Mouse (Mus musculus) lung, embryonic 14.5 days (tissue): ENCODE data around the gene Retreg1. TPM values are rescaled to one million over a fixed set of nuclear protein-coding genes. Genes with fewer than 3 reads are reported as not detected.

Source experiments
- ATAC-seq: fragments of 200-750 bp; cut with Nextera tagmentation; 2 replicates; pipeline ENCODE4 v1.8.0; 2017; ENCODE audit warnings: mild to moderate bottlenecking, moderate TSS enrichment, moderate library complexity; ENCODE audit not compliant: insufficient read depth
- DNase-seq: peaks from one replicate; pipeline ENCODE4 v3.0.0-alpha.2; 2015
- H3K27ac ChIP-seq: fragments of 300-500 bp; sonication (generic); 2 replicates; pipeline ENCODE4 v1.5.1; 2014; ENCODE audit warnings: low read depth, mild to moderate bottlenecking, moderate library complexity
- H3K27me3 ChIP-seq: fragments of 300-500 bp; sonication (generic); 2 replicates; pipeline ENCODE4 v1.6.1; 2014; ENCODE audit warnings: low read length, control low read depth; ENCODE audit not compliant: insufficient read depth
- H3K36me3 ChIP-seq: fragments of 300-500 bp; sonication (generic); 2 replicates; pipeline ENCODE4 v1.6.1; 2014; ENCODE audit warnings: control low read depth; ENCODE audit not compliant: insufficient read depth
- H3K4me1 ChIP-seq: fragments of 300-500 bp; sonication (generic); 2 replicates; pipeline ENCODE4 v1.6.1; 2014; ENCODE audit warnings: antibody characterized with exemption, control low read depth; ENCODE audit not compliant: insufficient read depth
- H3K4me2 ChIP-seq: fragments of 300-500 bp; sonication (generic); 2 replicates; pipeline ENCODE4 v1.6.1; 2014; ENCODE audit warnings: mild to moderate bottlenecking
- H3K4me3 ChIP-seq: fragments of 300-500 bp; sonication (generic); 2 replicates; pipeline ENCODE4 v1.5.1; 2014; ENCODE audit warnings: low read depth, low read length
- H3K9ac ChIP-seq: fragments of 300-500 bp; sonication (generic); 2 replicates; pipeline ENCODE4 v1.6.1; 2014
- H3K9me3 ChIP-seq: fragments of 300-500 bp; sonication (generic); 2 replicates; pipeline ENCODE4 v1.6.1; 2016; ENCODE audit warnings: low read depth, low read length, control low read depth
- CTCF ChIP-seq: IDR thresholded peaks from 2 replicates; pipeline ENCODE4 v1.5.1; 2016; ENCODE audit warnings: antibody characterized with exemption, low read depth
- WGBS: fragments of 180-500 bp; shearing (Covaris S2); extraction: QIAGEN DNeasy Blood & Tissue Kit; methylation state at CpG from one replicate; pipeline ENCODE4 v1.1.7; 2014; 5-methylcytosine and 5-hydroxymethylcytosine counted together
- polyA plus RNA-seq: library from polyadenylated mRNA; unstranded; fragments of >200 nt; fragmentation: Nextera tagmentation; extraction: Ambion mirVana; gene quantifications from 2 replicates; pipeline ENCODE4 v1.2.1, GENCODE M21; 2014

Gene Retreg1
- polyA plus RNA-seq, 1 experiment from 2014 or later, result 5.0 TPM

DNA sequence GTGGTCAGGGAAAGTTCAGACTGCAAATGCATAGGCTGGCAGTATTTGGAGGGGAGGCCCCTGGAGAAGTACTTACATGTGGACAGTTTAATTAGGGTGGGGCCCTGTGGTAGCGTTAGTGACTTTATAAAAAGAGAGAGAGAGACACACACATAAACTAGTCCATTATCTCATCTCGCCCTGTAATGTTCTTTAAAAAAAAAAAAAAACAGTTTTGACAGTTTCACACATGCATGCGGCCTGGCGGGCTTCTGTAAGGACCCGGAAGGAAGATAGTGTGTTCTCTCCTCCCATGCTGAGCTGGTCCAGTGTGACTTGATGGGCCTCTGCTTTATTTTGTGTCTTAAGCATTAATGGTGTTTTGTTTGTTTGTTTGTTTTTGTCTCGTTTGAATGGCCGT is 95.5 kb downstream of the Retreg1 start:
- no peak overlapping the region for H3K4me3 ChIP-seq
- H3K4me1 ChIP-seq, result 0 out of 2 replicates have a peak, but pooled peaks cover 4% of the 10 kb centered on the region
- DNase-seq (no peak), ATAC-seq (no peak)
- no peak overlapping the region for H3K27ac ChIP-seq
- no peak for TF ChIP-seq CTCF
- 78% methylated on average over 7 of the region's 7 CpGs for WGBS
- H3K9ac ChIP-seq, result no peak overlapping the region
- H3K9me3 ChIP-seq, result no peaks in the 10 kb centered on the region
- no peak overlapping the region for H3K4me2 ChIP-seq
- no peaks in the 10 kb centered on the region for H3K36me3 ChIP-seq
- H3K27me3 ChIP-seq, result no peaks in the 10 kb centered on the region

DNA sequence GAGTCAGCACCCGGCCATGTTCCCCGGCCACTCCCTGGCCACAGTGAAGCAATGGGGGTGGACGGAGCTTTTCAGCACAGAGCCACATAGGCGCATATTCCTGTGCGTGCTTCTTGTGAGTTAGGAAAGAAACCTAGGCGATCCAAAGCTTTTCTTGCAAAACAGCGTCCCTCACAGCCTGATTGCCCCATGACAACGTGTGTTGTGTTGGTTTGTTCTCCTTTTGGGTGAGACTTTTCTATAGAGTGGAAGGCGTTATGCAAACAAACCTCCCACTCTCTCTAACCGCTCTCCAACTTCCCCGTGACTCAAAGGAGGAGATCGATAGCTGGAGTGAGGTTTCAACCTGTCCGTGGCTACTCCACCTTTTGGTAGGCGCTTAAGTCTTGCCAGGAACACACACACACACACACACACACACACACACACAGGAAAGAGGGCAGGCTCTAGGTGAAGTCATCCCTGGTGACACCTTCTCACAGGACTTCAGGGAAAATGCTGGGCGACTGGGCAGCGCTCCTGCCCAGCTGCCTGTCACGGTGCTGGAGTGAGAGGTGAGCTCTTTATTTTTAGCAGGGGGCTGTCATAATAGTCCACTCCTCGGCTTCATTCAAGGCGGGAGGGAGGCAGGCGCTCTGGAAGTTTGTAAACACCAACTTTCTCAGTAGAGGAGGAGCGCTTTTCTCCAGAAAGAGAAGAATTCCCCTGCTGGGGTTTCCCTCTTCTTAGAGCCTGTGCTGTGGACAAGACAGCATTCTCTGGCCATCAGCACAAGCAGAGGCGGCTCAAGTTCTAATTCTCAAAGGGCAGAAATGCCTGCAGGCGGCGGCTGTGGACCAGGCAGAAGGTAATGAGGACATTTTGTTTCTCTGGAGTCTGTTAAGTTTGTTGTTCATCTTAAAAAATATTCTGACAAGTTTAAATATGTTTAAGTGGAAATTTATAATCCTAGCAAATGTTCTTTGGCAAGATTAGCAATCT is 97.7 kb downstream of the Retreg1 start:
- no peaks in the 10 kb centered on the region for H3K27me3 ChIP-seq
- H3K4me3 ChIP-seq, result peak overlapping the region; percentile 15; the same call in 1 of the 2 replicates
- peak overlapping the region; percentile 34 for H3K9ac ChIP-seq
- no peaks in the 10 kb centered on the region for H3K9me3 ChIP-seq
- no peaks in the 10 kb centered on the region for H3K36me3 ChIP-seq
- ATAC-seq, result peak; percentile 69; the same call in 1 of the 2 replicates
- no peak for TF ChIP-seq CTCF
- no peak overlapping the region for H3K27ac ChIP-seq
- H3K4me1 ChIP-seq, result 0 out of 2 replicates have a peak, but pooled peaks cover 4% of the 10 kb centered on the region
- peak; percentile 35 for DNase-seq
- peak overlapping the region; percentile 52 for H3K4me2 ChIP-seq
- WGBS, result 22% methylated on average over 24 of the region's 24 CpGs

DNA sequence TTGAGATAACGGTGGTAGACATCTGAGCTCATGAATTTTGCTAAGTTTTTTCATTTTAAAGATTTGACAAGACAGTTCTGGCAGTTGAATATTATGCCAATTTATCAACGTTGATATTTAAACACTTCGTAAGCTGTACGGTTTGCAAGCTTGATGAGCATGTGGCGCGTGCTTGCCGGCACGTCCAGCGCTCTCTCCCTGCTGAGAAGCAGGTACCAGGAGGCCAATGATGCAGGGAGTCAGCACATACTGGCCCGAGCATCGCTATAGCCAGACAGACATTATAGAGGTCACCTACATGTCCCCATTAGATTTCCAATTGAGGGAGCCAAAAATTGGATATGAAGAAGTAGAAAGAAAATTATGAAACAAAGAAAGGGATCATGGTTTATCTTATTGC is 98.5 kb downstream of the Retreg1 start:
- Histone ChIP-seq H3K27me3 (no peaks in the 10 kb centered on the region), H3K9ac (no peak overlapping the region), H3K4me2 (no peak overlapping the region), H3K4me1 (0 out of 2 replicates have a peak, but pooled peaks cover 4% of the 10 kb centered on the region), H3K27ac (no peak overlapping the region), H3K4me3 (no peak overlapping the region), H3K9me3 (no peaks in the 10 kb centered on the region), H3K36me3 (no peaks in the 10 kb centered on the region)
- 56% methylated on average over 11 of the region's 11 CpGs for WGBS
- no peak for TF ChIP-seq CTCF
- DNase-seq (no peak), ATAC-seq (no peak)

DNA sequence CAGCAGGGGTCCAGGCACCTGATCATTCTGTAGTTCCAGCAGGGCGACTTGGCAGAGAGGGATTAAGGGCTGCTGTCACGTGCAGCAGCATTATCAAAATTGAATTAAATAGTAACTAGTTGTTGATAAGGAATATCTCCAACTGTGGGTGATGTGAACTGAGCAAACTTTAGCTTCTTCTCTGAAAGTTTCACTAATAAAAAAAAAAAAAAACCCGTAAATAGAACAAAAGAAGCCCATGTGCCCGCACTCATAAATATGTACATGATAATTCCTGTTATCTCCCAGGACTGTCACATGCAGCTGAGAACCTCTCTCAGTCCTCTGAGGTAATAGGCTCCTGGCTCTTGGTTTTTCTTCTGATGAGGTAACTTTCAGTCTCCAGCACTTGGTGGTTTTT is 99.4 kb downstream of the Retreg1 start:
- no peak for ATAC-seq
- no peak for TF ChIP-seq CTCF
- H3K4me2 ChIP-seq, result no peak overlapping the region

DNA sequence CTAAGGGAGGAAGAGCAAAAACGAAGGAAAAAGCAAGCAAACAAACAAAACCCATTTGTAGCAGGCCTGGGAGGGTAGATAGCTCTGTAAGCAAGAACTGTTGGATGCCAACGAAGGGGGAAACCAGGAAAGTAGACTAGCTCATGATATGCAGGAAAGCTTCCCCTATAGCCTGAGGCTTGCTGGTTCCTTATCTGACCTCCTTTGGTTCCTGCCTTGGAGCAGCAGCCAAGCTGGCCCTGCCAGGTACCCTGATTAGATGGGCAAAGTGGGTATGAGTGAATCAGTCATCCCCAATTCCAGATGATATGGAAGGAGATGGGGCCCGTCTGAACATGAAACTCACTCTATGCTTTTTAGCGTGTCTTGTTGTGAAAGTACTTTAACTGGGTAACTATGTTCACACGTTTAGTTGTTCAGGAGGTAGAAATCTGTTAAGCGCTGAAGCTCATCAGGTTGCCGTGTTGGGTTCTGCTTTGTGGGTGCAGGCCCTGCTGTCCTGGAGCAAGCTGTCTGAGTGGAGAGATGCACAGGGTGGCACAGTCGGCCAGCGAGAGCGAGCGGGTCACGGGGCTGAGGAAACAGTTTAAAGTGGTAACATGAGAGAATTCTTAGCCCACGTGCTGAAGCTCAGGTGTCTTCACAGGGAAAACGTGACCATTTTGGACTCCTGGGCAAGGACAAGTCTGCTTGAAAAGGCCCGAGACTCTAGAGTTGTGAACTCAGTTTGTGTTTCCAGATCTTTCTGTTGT is 100.6 kb downstream of the Retreg1 start:
- Histone ChIP-seq H3K9me3 (no peaks in the 10 kb centered on the region), H3K36me3 (no peaks in the 10 kb centered on the region), H3K9ac (no peak overlapping the region), H3K4me3 (no peak overlapping the region), H3K27me3 (no peaks in the 10 kb centered on the region), H3K4me2 (no peak overlapping the region), H3K27ac (no peak overlapping the region), H3K4me1 (0 out of 2 replicates have a peak, but pooled peaks cover 4% of the 10 kb centered on the region)
- 82% methylated on average over 15 of the region's 15 CpGs for WGBS
- ATAC-seq (no peak), DNase-seq (no peak)
- no peak for TF ChIP-seq CTCF

More for the DNA sequence above, 99.4 kb downstream of the Retreg1 start:
- Histone ChIP-seq H3K9me3 (no peaks in the 10 kb centered on the region), H3K27ac (no peak overlapping the region), H3K27me3 (no peaks in the 10 kb centered on the region), H3K4me1 (0 out of 2 replicates have a peak, but pooled peaks cover 4% of the 10 kb centered on the region), H3K9ac (no peak overlapping the region), H3K4me3 (no peak overlapping the region), H3K36me3 (no peaks in the 10 kb centered on the region)
- WGBS, result 67% methylated on average over 4 of the region's 4 CpGs
- no peak for DNase-seq

DNA sequence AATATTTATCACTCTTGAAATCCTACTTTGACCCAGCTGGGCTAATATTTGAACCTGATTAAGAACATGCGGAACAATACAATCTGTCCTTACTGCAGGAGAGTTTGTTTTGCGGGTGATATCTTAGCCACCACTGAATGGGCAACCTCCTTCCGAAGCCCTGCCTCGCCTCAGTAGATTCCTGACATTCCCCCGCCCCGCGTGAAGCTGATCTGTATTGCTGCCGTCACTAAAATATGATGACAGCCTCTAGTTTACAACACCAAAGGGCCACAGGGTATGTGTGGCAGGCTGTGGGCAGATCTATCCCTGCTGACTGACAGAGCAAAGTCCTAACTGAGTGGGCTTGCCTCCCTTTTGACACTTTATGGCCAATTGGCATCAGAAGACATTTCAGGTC is 102.2 kb downstream of the Retreg1 start:
- H3K4me3 ChIP-seq, result no peak overlapping the region
- 26% methylated on average over 8 of the region's 8 CpGs for WGBS
- peak; percentile 66 for ATAC-seq
- no peak for TF ChIP-seq CTCF
- H3K36me3 ChIP-seq, result no peaks in the 10 kb centered on the region
- H3K9me3 ChIP-seq, result no peaks in the 10 kb centered on the region
- no peak overlapping the region for H3K27ac ChIP-seq
- no peaks in the 10 kb centered on the region for H3K27me3 ChIP-seq
- no peak overlapping the region for H3K9ac ChIP-seq
- no peak overlapping the region for H3K4me2 ChIP-seq
- DNase-seq, result peak; percentile 38
- H3K4me1 ChIP-seq, result 0 out of 2 replicates have a peak, but pooled peaks cover 4% of the 10 kb centered on the region

DNA sequence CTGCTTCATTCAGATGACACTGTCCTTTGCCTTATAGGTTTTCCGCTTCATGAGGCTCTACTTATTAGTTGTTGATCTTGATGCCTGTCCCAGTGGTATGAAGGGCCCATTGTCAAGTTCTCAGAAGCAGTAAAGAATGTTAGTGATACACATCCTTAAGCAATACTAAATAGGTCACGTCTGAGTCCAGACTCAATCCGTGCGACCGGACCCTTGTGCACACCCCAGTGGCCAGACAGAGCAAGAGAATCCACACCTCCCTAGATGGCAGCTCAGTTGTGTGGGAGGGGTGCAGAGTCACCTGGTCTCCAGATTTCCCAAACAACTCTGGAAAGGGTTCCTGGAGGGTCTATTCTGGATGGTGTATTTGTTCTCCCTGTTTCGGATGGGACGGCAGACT is 103.5 kb downstream of the Retreg1 start:
- H3K9me3 ChIP-seq, result no peaks in the 10 kb centered on the region
- ATAC-seq, result no peak
- no peak overlapping the region for H3K4me3 ChIP-seq
- H3K4me2 ChIP-seq, result no peak overlapping the region
- no peak overlapping the region for H3K27ac ChIP-seq
- WGBS, result 90% methylated on average over 7 of the region's 7 CpGs
- no peak for TF ChIP-seq CTCF
- no peak for DNase-seq
- no peak overlapping the region for H3K9ac ChIP-seq
- H3K27me3 ChIP-seq, result no peaks in the 10 kb centered on the region
- H3K36me3 ChIP-seq, result no peaks in the 10 kb centered on the region
- H3K4me1 ChIP-seq, result no peaks in the 10 kb centered on the region
